Mouse (Mus musculus) intestine, embryonic 14.5 days (tissue): ENCODE results near the gene Crybb3. TPM values are rescaled to one million over a fixed set of nuclear protein-coding genes. Genes with fewer than 3 reads are reported as not detected.
A peak's percentile ranks its signal among the peaks of the same experiment; 100 is the strongest.

ENCODE experiments used
- ATAC-seq: fragments of 200-750 bp; cut with Nextera tagmentation; replicated peaks from 2 replicates; pipeline ENCODE4 v1.8.0; 2017; ENCODE audit warnings: low read depth, moderate number of reproducible peaks, moderate TSS enrichment, moderate library complexity; ENCODE audit not compliant: low FRiP score, low TSS enrichment
- DNase-seq: peaks from one replicate; pipeline ENCODE4 v3.0.0-alpha.2; 2018; ENCODE audit warnings: low spot score
- H3K27ac ChIP-seq: fragments of 300-500 bp; sonication (generic); 2 replicates; pipeline ENCODE4 v1.5.1; 2014; ENCODE audit warnings: low read depth, mild to moderate bottlenecking, control low read depth
- H3K27me3 ChIP-seq: fragments of 300-500 bp; sonication (generic); replicated peaks from 2 replicates; pipeline ENCODE4 v1.6.1; 2014; ENCODE audit warnings: low read length, control low read depth; ENCODE audit not compliant: control insufficient read depth, insufficient read depth
- H3K36me3 ChIP-seq: fragments of 300-500 bp; sonication (generic); 2 replicates; pipeline ENCODE4 v1.6.1; 2014; ENCODE audit warnings: low read length, control low read depth; ENCODE audit not compliant: control insufficient read depth, insufficient read depth
- H3K4me1 ChIP-seq: fragments of 300-500 bp; sonication (generic); replicated peaks from 2 replicates; pipeline ENCODE4 v1.6.1; 2014; ENCODE audit warnings: low read length, control low read depth, mixed read lengths; ENCODE audit not compliant: control insufficient read depth, insufficient read depth
- H3K4me2 ChIP-seq: fragments of 300-500 bp; sonication (generic); 2 replicates; pipeline ENCODE4 v1.6.1; 2014; ENCODE audit warnings: low read length
- H3K4me3 ChIP-seq: fragments of 300-500 bp; sonication (generic); 2 replicates; pipeline ENCODE4 v1.5.1; 2014; ENCODE audit warnings: low read depth, low read length, control low read depth, mixed read lengths
- H3K9ac ChIP-seq: fragments of 300-500 bp; sonication (generic); 2 replicates; pipeline ENCODE4 v1.6.1; 2014; ENCODE audit warnings: mild to moderate bottlenecking, low read length
- H3K9me3 ChIP-seq: fragments of 300-500 bp; sonication (generic); 2 replicates; pipeline ENCODE4 v1.6.1; 2016; ENCODE audit warnings: low read length, control low read depth; ENCODE audit not compliant: control insufficient read depth
- WGBS: fragments of 180-500 bp; shearing (Covaris S2); extraction: QIAGEN DNeasy Blood & Tissue Kit; methylation state at CpG from one replicate; pipeline ENCODE4 v1.1.7; 2014; 5-methylcytosine and 5-hydroxymethylcytosine counted together
- polyA plus RNA-seq: library from polyadenylated mRNA; unstranded; fragments of >200 nt; fragmentation: Nextera tagmentation; extraction: Ambion mirVana; gene quantifications from 2 replicates; pipeline ENCODE4 v1.2.1, GENCODE M21; 2014

Gene Crybb3
- polyA plus RNA-seq = 0.28 and 1.2 TPM in 2 replicates

DNA sequence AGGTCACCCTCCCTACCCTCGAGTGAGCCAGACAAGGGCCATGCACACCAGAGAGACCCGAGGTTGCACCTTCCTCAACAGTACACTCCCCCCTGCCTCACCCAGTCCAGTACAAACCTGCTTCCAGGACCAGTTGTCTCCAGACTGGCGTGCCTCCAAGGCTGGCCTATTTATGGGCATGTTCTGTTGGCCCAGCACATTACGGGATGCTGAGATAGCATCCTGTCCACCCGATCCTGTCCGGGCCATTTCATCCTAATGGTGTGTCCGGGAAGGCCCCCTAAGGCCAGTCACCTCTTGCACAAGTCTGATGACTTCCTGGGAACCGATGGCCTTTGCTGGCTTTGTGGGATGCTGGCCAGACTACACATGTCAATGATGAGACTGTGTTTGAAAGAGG is at the start of gene Crybb3:
TSS of gene Crybb3 (minus strand) at position 146 of the 400 bp plus-strand sequence.
- WGBS = 81% methylated on average over 8 of the region's 8 CpGs
- no peaks in the 10 kb centered on the region for H3K36me3 ChIP-seq
- no peak; the same call in 1 of the 2 replicates for ATAC-seq
- no peaks in the 10 kb centered on the region for H3K27me3 ChIP-seq
- no peak within 1 kb of the TSS for H3K27ac ChIP-seq
- H3K9ac ChIP-seq = no peak within 1 kb of the TSS
- no peaks in the 10 kb centered on the region for H3K9me3 ChIP-seq
- H3K4me2 ChIP-seq = no peak within 1 kb of the TSS
- peaks cover 4% of the 10 kb centered on the region; the same call in 1 of the 2 replicates for H3K4me1 ChIP-seq
- no peak for DNase-seq
- H3K4me3 ChIP-seq = no peak within 1 kb of the TSS

GRCm38 (mm10) chr5:113128426-113128825 is 47.0 kb upstream of the Crybb3 start:
- H3K4me3 ChIP-seq = no peak overlapping the region
- no peaks in the 10 kb centered on the region for H3K9me3 ChIP-seq
- peaks cover 9% of the 10 kb centered on the region; the same call in 1 of the 2 replicates for H3K4me1 ChIP-seq
- DNase-seq = no peak
- 47% methylated on average over 4 of the region's 4 CpGs for WGBS
- no peak overlapping the region for H3K4me2 ChIP-seq
- no peaks in the 10 kb centered on the region for H3K36me3 ChIP-seq
- no peak overlapping the region for H3K9ac ChIP-seq
- no peak overlapping the region for H3K27ac ChIP-seq
- no peak for ATAC-seq
- no peaks in the 10 kb centered on the region for H3K27me3 ChIP-seq

GRCm38 (mm10) chr5:113126476-113126875 is 45.1 kb upstream of the Crybb3 start:
- no peak for DNase-seq
- Histone ChIP-seq H3K36me3 (no peaks in the 10 kb centered on the region), H3K4me3 (no peak overlapping the region), H3K4me1 (peaks cover 11% of the 10 kb centered on the region; the same call in 1 of the 2 replicates), H3K27me3 (no peaks in the 10 kb centered on the region), H3K9ac (no peak overlapping the region), H3K9me3 (no peaks in the 10 kb centered on the region), H3K4me2 (no peak overlapping the region), H3K27ac (no peak overlapping the region)
- 94% methylated on average over 12 of the region's 12 CpGs for whole genome bisulfite sequencing
- ATAC-seq = no peak

DNA sequence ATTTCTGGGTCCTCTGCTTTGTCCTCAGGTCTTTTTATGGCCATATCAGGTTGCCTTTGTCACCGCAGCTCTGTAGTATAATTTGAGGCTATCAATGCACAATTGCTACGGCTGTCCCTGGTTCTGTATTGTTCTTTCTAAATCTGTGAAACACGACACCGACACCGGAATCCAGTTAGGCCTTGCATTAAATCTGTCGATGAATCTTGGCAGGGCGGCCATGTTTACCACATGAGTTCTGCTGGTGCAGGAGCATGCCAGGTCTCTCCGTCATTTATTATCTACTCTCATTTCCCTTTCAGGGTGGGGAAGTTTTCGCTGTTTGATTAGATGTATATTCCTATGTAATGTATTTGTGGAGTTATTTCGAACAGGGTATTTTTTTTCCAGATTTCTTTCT is 42.3 kb upstream of the Crybb3 start:
- Histone ChIP-seq H3K27me3 (no peaks in the 10 kb centered on the region), H3K36me3 (no peaks in the 10 kb centered on the region), H3K4me3 (no peak overlapping the region), H3K9me3 (no peaks in the 10 kb centered on the region), H3K4me2 (no peak overlapping the region), H3K27ac (no peak overlapping the region), H3K9ac (no peak overlapping the region), H3K4me1 (peaks cover 22% of the 10 kb centered on the region)
- ATAC-seq (no peak), DNase-seq (no peak)
- 67% methylated on average over 10 of the region's 10 CpGs for WGBS

DNA sequence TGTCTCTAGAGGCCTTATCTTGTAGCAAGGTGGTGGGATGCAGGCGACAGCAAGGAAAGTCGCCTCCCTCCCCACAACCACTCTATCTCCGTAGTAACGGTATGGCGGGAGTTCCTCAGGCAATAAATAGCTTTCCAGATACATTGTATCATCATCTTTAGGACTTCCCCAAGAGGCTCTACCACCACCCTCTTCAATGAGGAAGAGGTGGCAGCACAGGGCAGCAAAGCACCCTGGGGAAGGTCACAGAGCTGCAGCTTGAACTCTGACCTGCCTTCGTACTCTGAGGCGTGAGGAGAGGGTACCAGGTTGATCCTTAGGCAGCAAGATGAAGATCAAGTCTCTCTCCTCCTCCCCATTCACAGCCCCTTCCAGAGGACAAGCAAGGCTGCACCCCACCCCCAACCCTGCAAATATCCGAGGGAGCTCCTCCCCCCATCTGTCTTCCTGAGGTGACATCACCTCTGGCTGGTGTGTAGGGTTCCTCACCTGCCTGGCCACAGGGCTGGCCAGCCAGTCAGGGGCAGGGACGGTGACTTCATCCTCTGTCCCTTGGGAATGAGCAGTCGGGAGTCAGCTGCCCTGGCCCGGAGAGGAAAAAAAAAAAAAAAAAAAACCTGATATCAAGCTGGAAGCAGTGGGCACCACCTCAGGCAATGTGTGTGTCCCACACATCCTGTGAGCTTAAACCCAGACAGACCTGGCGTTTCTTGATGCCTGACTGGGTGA is 41.1 kb upstream of the Crybb3 start:
- peaks cover 25% of the 10 kb centered on the region for H3K4me1 ChIP-seq

DNA sequence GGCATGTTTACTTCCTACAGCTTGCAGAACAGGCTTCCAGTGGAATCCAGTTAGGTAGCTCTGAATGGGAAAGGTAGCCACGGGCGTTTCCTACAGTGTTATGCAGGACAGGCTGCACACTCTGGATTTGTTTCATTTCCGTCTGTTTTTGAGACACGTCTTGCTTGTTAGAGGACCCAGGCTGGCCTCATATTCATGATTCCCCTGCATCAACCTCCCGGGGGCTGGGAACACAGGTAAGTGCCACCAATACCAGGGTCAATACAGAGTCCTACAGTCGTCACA is 40.1 kb upstream of the Crybb3 start:
- ATAC-seq (no peak), DNase-seq (no peak)
- peak overlapping the region; percentile 18; the same call in 1 of the 2 replicates for H3K27ac ChIP-seq
- WGBS = 56% methylated on average over 6 of the region's 6 CpGs
- H3K9ac ChIP-seq = no peak overlapping the region
- H3K4me3 ChIP-seq = no peak overlapping the region
- H3K27me3 ChIP-seq = no peaks in the 10 kb centered on the region
- H3K36me3 ChIP-seq = no peaks in the 10 kb centered on the region
- H3K4me1 ChIP-seq = peaks cover 25% of the 10 kb centered on the region
- H3K9me3 ChIP-seq = no peaks in the 10 kb centered on the region
- no peak overlapping the region for H3K4me2 ChIP-seq

More for the DNA sequence above, 41.1 kb upstream of the Crybb3 start:
- peak; percentile 25; the same call in 1 of the 2 replicates for ATAC-seq
- Histone ChIP-seq H3K4me2 (no peak overlapping the region), H3K36me3 (no peaks in the 10 kb centered on the region), H3K27ac (no peak overlapping the region), H3K9me3 (no peaks in the 10 kb centered on the region), H3K4me3 (no peak overlapping the region), H3K27me3 (no peaks in the 10 kb centered on the region), H3K9ac (no peak overlapping the region)
- 36% methylated on average over 12 of the region's 12 CpGs for WGBS
- DNase-seq = no peak

DNA sequence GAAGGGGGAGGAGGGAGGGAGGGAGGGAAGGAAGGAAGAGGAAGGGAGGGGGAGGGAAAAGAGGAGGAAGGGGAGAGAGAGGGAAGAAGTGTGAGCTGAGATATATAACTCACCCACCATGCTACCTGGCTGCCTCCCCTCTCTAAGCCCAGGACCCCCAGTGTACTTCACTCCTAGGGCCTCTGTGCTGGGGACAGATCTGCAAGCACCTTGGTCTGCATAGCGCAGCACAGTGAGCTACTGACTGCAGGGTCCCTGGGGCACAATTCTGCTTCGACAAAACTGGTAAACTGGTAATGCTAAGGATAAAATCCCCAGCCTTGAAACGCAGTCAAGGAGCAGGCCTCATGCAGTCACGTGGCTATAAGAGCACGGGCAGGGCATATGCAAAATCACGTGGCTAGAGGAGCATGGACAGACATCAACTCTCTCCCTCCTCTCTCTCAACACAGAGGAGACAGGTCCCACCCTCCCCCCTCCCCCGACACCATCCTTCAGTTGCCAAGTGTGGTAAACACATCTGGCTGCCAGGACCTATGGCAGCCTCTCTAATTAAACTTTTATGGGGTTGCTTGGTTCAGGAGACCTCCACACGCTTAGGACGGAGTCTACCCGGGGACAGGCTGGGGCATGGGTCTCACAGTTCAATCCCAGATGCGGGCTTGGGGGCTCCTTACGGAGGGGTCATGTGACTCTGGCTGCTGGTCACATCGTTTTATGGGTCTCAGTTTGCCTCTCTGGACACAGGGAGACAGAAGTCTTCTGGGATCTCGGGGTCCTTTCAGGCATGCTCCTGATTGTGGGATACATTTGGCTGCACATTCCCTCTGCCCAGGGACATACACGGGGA is 39.6 kb upstream of the Crybb3 start:
- peak; percentile 53 for DNase-seq
- Histone ChIP-seq H3K4me3 (no peak overlapping the region), H3K4me1 (peaks cover 25% of the 10 kb centered on the region), H3K4me2 (no peak overlapping the region), H3K27me3 (no peaks in the 10 kb centered on the region), H3K27ac (no peak overlapping the region), H3K9me3 (no peaks in the 10 kb centered on the region), H3K9ac (no peak overlapping the region), H3K36me3 (no peaks in the 10 kb centered on the region)
- no peak for ATAC-seq
- 18% methylated on average over 15 of the region's 15 CpGs for WGBS

GRCm38 (mm10) chr5:113119861-113120465 is 38.6 kb upstream of the Crybb3 start:
- Histone ChIP-seq H3K9me3 (no peaks in the 10 kb centered on the region), H3K4me1 (peaks cover 25% of the 10 kb centered on the region), H3K4me2 (no peak overlapping the region), H3K27ac (no peak overlapping the region), H3K4me3 (no peak overlapping the region), H3K36me3 (no peaks in the 10 kb centered on the region), H3K9ac (no peak overlapping the region), H3K27me3 (no peaks in the 10 kb centered on the region)
- ATAC-seq = no peak
- no peak for DNase-seq
- 39% methylated on average over 13 of the region's 13 CpGs for WGBS
